Mouse (Mus musculus) intestine, embryonic 14.5 days (tissue): Measurements from ENCODE around the gene Itga1. TPM values are rescaled to one million over a fixed set of nuclear protein-coding genes. Genes with fewer than 3 reads are reported as not detected.

Experiments used
- ATAC-seq: fragments of 200-750 bp; cut with Nextera tagmentation; replicated peaks from 2 replicates; pipeline ENCODE4 v1.8.0; 2017; ENCODE audit warnings: low read depth, moderate number of reproducible peaks, moderate TSS enrichment, moderate library complexity; ENCODE audit not compliant: low FRiP score, low TSS enrichment
- DNase-seq: peaks from one replicate; pipeline ENCODE4 v3.0.0-alpha.2; 2018; ENCODE audit warnings: low spot score
- H3K27ac ChIP-seq: fragments of 300-500 bp; sonication (generic); 2 replicates; pipeline ENCODE4 v1.5.1; 2014; ENCODE audit warnings: low read depth, mild to moderate bottlenecking, control low read depth
- H3K27me3 ChIP-seq: fragments of 300-500 bp; sonication (generic); replicated peaks from 2 replicates; pipeline ENCODE4 v1.6.1; 2014; ENCODE audit warnings: low read length, control low read depth; ENCODE audit not compliant: control insufficient read depth, insufficient read depth
- H3K36me3 ChIP-seq: fragments of 300-500 bp; sonication (generic); 2 replicates; pipeline ENCODE4 v1.6.1; 2014; ENCODE audit warnings: low read length, control low read depth; ENCODE audit not compliant: control insufficient read depth, insufficient read depth
- H3K4me1 ChIP-seq: fragments of 300-500 bp; sonication (generic); replicated peaks from 2 replicates; pipeline ENCODE4 v1.6.1; 2014; ENCODE audit warnings: low read length, control low read depth, mixed read lengths; ENCODE audit not compliant: control insufficient read depth, insufficient read depth
- H3K4me2 ChIP-seq: fragments of 300-500 bp; sonication (generic); 2 replicates; pipeline ENCODE4 v1.6.1; 2014; ENCODE audit warnings: low read length
- H3K4me3 ChIP-seq: fragments of 300-500 bp; sonication (generic); 2 replicates; pipeline ENCODE4 v1.5.1; 2014; ENCODE audit warnings: low read depth, low read length, control low read depth, mixed read lengths
- H3K9ac ChIP-seq: fragments of 300-500 bp; sonication (generic); 2 replicates; pipeline ENCODE4 v1.6.1; 2014; ENCODE audit warnings: mild to moderate bottlenecking, low read length
- H3K9me3 ChIP-seq: fragments of 300-500 bp; sonication (generic); 2 replicates; pipeline ENCODE4 v1.6.1; 2016; ENCODE audit warnings: low read length, control low read depth; ENCODE audit not compliant: control insufficient read depth
- WGBS: fragments of 180-500 bp; shearing (Covaris S2); extraction: QIAGEN DNeasy Blood & Tissue Kit; methylation state at CpG from one replicate; pipeline ENCODE4 v1.1.7; 2014; 5-methylcytosine and 5-hydroxymethylcytosine counted together
- polyA plus RNA-seq: library from polyadenylated mRNA; unstranded; fragments of >200 nt; fragmentation: Nextera tagmentation; extraction: Ambion mirVana; gene quantifications from 2 replicates; pipeline ENCODE4 v1.2.1, GENCODE M21; 2014

The Itga1 gene
- polyA plus RNA-seq, 1 experiment from 2014 or later, result 23.3 TPM

- H3K9me3 ChIP-seq, result no peaks in the 10 kb centered on the region
- H3K4me1 ChIP-seq, result no peaks in the 10 kb centered on the region
- H3K9ac ChIP-seq, result no peak overlapping the region
- DNase-seq (no peak), ATAC-seq (no peak)
- H3K36me3 ChIP-seq, result no peaks in the 10 kb centered on the region
- no peak overlapping the region for H3K4me3 ChIP-seq
- no peak overlapping the region for H3K27ac ChIP-seq
- no peaks in the 10 kb centered on the region for H3K27me3 ChIP-seq
- no peak overlapping the region for H3K4me2 ChIP-seq
- 87% methylated on average over 2 of the region's 2 CpGs for WGBS
Measured at GRCm38 (mm10) chr13:115130035-115130434, 28.3 kb upstream of the Itga1 start.

- H3K36me3 ChIP-seq, result no peaks in the 10 kb centered on the region
- no peak for ATAC-seq
- no peak overlapping the region for H3K4me2 ChIP-seq
- H3K4me3 ChIP-seq, result no peak overlapping the region
- no peak for DNase-seq
- 89% methylated on average over 1 of the region's 1 CpGs for WGBS
- H3K27ac ChIP-seq, result no peak overlapping the region
- no peaks in the 10 kb centered on the region for H3K9me3 ChIP-seq
- H3K27me3 ChIP-seq, result no peaks in the 10 kb centered on the region
- H3K9ac ChIP-seq, result no peak overlapping the region
- H3K4me1 ChIP-seq, result no peaks in the 10 kb centered on the region
Measured at GRCm38 (mm10) chr13:115127826-115128225, 26.1 kb upstream of the Itga1 start.

- H3K4me2 ChIP-seq, result no peak overlapping the region
Measured at GRCm38 (mm10) chr13:115126534-115126933, 24.8 kb upstream of the Itga1 start.

GRCm38 (mm10) chr13:115125130-115125529 is 23.4 kb upstream of the Itga1 start:
- no peak for ATAC-seq
- no peak for DNase-seq
- no peaks in the 10 kb centered on the region for H3K4me1 ChIP-seq
- no peaks in the 10 kb centered on the region for H3K36me3 ChIP-seq
- H3K4me2 ChIP-seq, result no peak overlapping the region
- no peaks in the 10 kb centered on the region for H3K27me3 ChIP-seq
- no peaks in the 10 kb centered on the region for H3K9me3 ChIP-seq
- WGBS, result 89% methylated on average over 4 of the region's 4 CpGs
- no peak overlapping the region for H3K27ac ChIP-seq
- H3K4me3 ChIP-seq, result no peak overlapping the region
- H3K9ac ChIP-seq, result no peak overlapping the region

More at GRCm38 (mm10) chr13:115126534-115126933, 24.8 kb upstream of the Itga1 start:
- Histone ChIP-seq H3K36me3 (no peaks in the 10 kb centered on the region), H3K9me3 (no peaks in the 10 kb centered on the region), H3K9ac (no peak overlapping the region), H3K27me3 (no peaks in the 10 kb centered on the region), H3K4me3 (no peak overlapping the region), H3K27ac (no peak overlapping the region), H3K4me1 (no peaks in the 10 kb centered on the region)
- DNase-seq, result no peak
- ATAC-seq, result no peak
- WGBS, result 91% methylated on average over 2 of the region's 2 CpGs

GRCm38 (mm10) chr13:115124521-115124920 is 22.8 kb upstream of the Itga1 start:
- no peak overlapping the region for H3K4me3 ChIP-seq
- H3K4me1 ChIP-seq, result no peaks in the 10 kb centered on the region
- no peak overlapping the region for H3K4me2 ChIP-seq
- 91% methylated on average over 1 of the region's 1 CpGs for WGBS
- H3K9ac ChIP-seq, result no peak overlapping the region
- no peak for ATAC-seq
- H3K27ac ChIP-seq, result no peak overlapping the region
- H3K36me3 ChIP-seq, result no peaks in the 10 kb centered on the region
- no peak for DNase-seq
- H3K27me3 ChIP-seq, result no peaks in the 10 kb centered on the region
- H3K9me3 ChIP-seq, result no peaks in the 10 kb centered on the region

GRCm38 (mm10) chr13:115118756-115119155 is 17.0 kb upstream of the Itga1 start:
- WGBS, result 78% methylated on average over 5 of the region's 5 CpGs
- H3K27ac ChIP-seq, result no peak overlapping the region
- no peaks in the 10 kb centered on the region for H3K4me1 ChIP-seq
- no peaks in the 10 kb centered on the region for H3K27me3 ChIP-seq
- no peak overlapping the region for H3K4me3 ChIP-seq
- no peak for DNase-seq
- no peaks in the 10 kb centered on the region for H3K9me3 ChIP-seq
- no peaks in the 10 kb centered on the region for H3K36me3 ChIP-seq
- no peak overlapping the region for H3K9ac ChIP-seq
- H3K4me2 ChIP-seq, result no peak overlapping the region
- no peak for ATAC-seq

- ATAC-seq (no peak), DNase-seq (no peak)
- H3K4me1 ChIP-seq, result no peaks in the 10 kb centered on the region
- H3K4me3 ChIP-seq, result no peak overlapping the region
- no peaks in the 10 kb centered on the region for H3K9me3 ChIP-seq
- H3K27ac ChIP-seq, result no peak overlapping the region
- H3K9ac ChIP-seq, result no peak overlapping the region
- H3K4me2 ChIP-seq, result no peak overlapping the region
- H3K27me3 ChIP-seq, result no peaks in the 10 kb centered on the region
- 85% methylated on average over 3 of the region's 3 CpGs for WGBS
- H3K36me3 ChIP-seq, result no peaks in the 10 kb centered on the region
Measured at GRCm38 (mm10) chr13:115118195-115118594, 16.4 kb upstream of the Itga1 start.

GRCm38 (mm10) chr13:115116930-115117621 is 15.3 kb upstream of the Itga1 start:
- H3K9me3 ChIP-seq, result no peaks in the 10 kb centered on the region
- no peaks in the 10 kb centered on the region for H3K36me3 ChIP-seq
- no peak overlapping the region for H3K4me3 ChIP-seq
- H3K27ac ChIP-seq, result no peak overlapping the region
- ATAC-seq (no peak), DNase-seq (no peak)
- no peak overlapping the region for H3K4me2 ChIP-seq
- no peaks in the 10 kb centered on the region for H3K27me3 ChIP-seq
- 81% methylated on average over 3 of the region's 3 CpGs for WGBS
- no peak overlapping the region for H3K9ac ChIP-seq
- no peaks in the 10 kb centered on the region for H3K4me1 ChIP-seq

GRCm38 (mm10) chr13:115109628-115110027 is 7.9 kb upstream of the Itga1 start:
- WGBS, result 66% methylated on average over 4 of the region's 4 CpGs
- H3K36me3 ChIP-seq, result no peaks in the 10 kb centered on the region
- H3K4me2 ChIP-seq, result no peak overlapping the region
- H3K27me3 ChIP-seq, result no peaks in the 10 kb centered on the region
- no peak overlapping the region for H3K9ac ChIP-seq
- no peak overlapping the region for H3K4me3 ChIP-seq
- ATAC-seq, result no peak
- DNase-seq, result no peak
- no peak overlapping the region for H3K27ac ChIP-seq
- H3K4me1 ChIP-seq, result no peaks in the 10 kb centered on the region
- H3K9me3 ChIP-seq, result no peaks in the 10 kb centered on the region
